ENCODE assay signal across 8 mouse cellular contexts in genomic region chr4:62833944-62834343, GRCm38 (mm10).
A peak's percentile ranks its signal among the peaks of the same experiment; 100 is the strongest.
DNase-seq lines count a peak whose midpoint lies in the region; ATAC-seq lines count a peak whose summit lies in the region.

No protein-coding gene starts in this region.

- peaks cover 22% of the 10 kb centered on the region for H3K27me3 ChIP-seq in megakaryocyte, embryonic 14.5 days (replicated peaks)
- H3K27me3 ChIP-seq in midbrain, embryonic 16.5 days (ENCODE audit: control insufficient read depth, insufficient read depth, low read depth, low read length), result no peaks in the 10 kb centered on the region

- H3K9me3 ChIP-seq in megakaryocyte, embryonic 14.5 days, result peaks cover 10% of the 10 kb centered on the region
- no peaks in the 10 kb centered on the region for H3K9me3 ChIP-seq in midbrain, embryonic 16.5 days (replicated peaks; ENCODE audit: control insufficient read depth, low read length, poor library complexity, severe bottlenecking)

- ATAC-seq in cerebellum, adult (ENCODE audit: insufficient number of reproducible peaks, low FRiP score, low TSS enrichment), result no peak
- no peak for ATAC-seq in megakaryocyte, adult 5-6 weeks (ENCODE audit: poor library complexity, severe bottlenecking)
- peak; percentile 69 to 74 for ATAC-seq in hematopoietic stem cell, adult 5-6 weeks (replicated peaks in 1 of 2; ENCODE audit: insufficient read depth in 1 of 2, low FRiP score in 2 of 2, low TSS enrichment in 1 of 2, low read depth in 1 of 2, poor library complexity in 2 of 2, severe bottlenecking in 2 of 2)
- ATAC-seq in midbrain, embryonic 16.5 days, result peak; percentile 83

- DNase-seq in cerebellum, postnatal 36 days, result peak; percentile 4 to 16
- DNase-seq in large intestine, adult 2 months (ENCODE audit: low read depth, low spot score), result peak; percentile 8
- no peak for DNase-seq in thymus, adult 18-20 months

- peak overlapping the region; percentile 6 for H3K4me3 ChIP-seq in megakaryocyte, embryonic 14.5 days (replicated peaks)
- H3K4me3 ChIP-seq in midbrain, embryonic 16.5 days (ENCODE audit: low read depth, low read length), result no peak overlapping the region

- peak overlapping the region; percentile 33; the same call in 1 of the 2 replicates for H3K27ac ChIP-seq in midbrain, embryonic 16.5 days (ENCODE audit: low read length)

- H3K4me2 ChIP-seq in midbrain, embryonic 16.5 days (ENCODE audit: low read length), result peak overlapping the region; percentile 12; the same call in 1 of the 2 replicates

- H3K36me3 ChIP-seq in megakaryocyte, embryonic 14.5 days (replicated peaks; ENCODE audit: low read length), result no peaks in the 10 kb centered on the region
- H3K36me3 ChIP-seq in midbrain, embryonic 16.5 days (ENCODE audit: control insufficient read depth, insufficient read depth, low read length), result no peaks in the 10 kb centered on the region

- 4% methylated on average over 7 of the region's 7 CpGs for WGBS in large intestine, adult 2 months
- WGBS in midbrain, embryonic 16.5 days, result 7% methylated on average over 7 of the region's 7 CpGs

- peak overlapping the region; percentile 34; the same call in 1 of the 2 replicates for H3K9ac ChIP-seq in midbrain, embryonic 16.5 days (ENCODE audit: low read depth, low read length)

- H3K4me1 ChIP-seq in megakaryocyte, embryonic 14.5 days, result peaks cover 3% of the 10 kb centered on the region; the same call in 1 of the 2 replicates
- H3K4me1 ChIP-seq in midbrain, embryonic 16.5 days (ENCODE audit: control insufficient read depth, insufficient read depth, low read length), result peaks cover 5% of the 10 kb centered on the region

Comparison
In these comparisons a context has a peak if more than half of its experiments do, and no peak if none do; other contexts are left out.
1. DNase-seq: peak in cerebellum, postnatal 36 days (2 of 2) and large intestine, adult 2 months (single experiment); none in thymus, adult 18-20 months (0 of 2).
2. ATAC-seq: peak in hematopoietic stem cell, adult 5-6 weeks (2 of 2) and midbrain, embryonic 16.5 days (single experiment); none in cerebellum, adult (single experiment) and megakaryocyte, adult 5-6 weeks (single experiment).